Mouse (Mus musculus) erythroid progenitor cell, adult 5-6 weeks (primary cell): ENCODE data around the gene Mc1r. TPM values are rescaled to one million over a fixed set of nuclear protein-coding genes. Genes with fewer than 3 reads are reported as not detected.
A peak's percentile ranks its signal among the peaks of the same experiment; 100 is the strongest.

Source experiments
- ATAC-seq: replicated peaks from 2 replicates; pipeline ENCODE4 v1.8.0; 2016; ENCODE audit warnings: moderate number of reproducible peaks, mild to moderate bottlenecking, moderate TSS enrichment, inconsistent platforms; ENCODE audit not compliant: poor library complexity, low FRiP score, severe bottlenecking
- total RNA-seq, 2 experiments: library from RNA; stranded (forward) in 1 of 2; stranded (reverse) in 1 of 2; fragments of 150-400 nt in 1 of 2; fragments of 186-747, 209-891 nt in 1 of 2; gene quantifications; 2 replicates each; pipeline versions ENCODE4 v1.2.3 to v1.2.4; 2015 to 2017; ENCODE audit warnings: low replicate concordance in 2 of 2

Mc1r gene
- total RNA-seq (2015; ENCODE audit: low replicate concordance) (not detected in 2 replicates), total RNA-seq (2017; ENCODE audit: low replicate concordance) (not detected in 2 replicates)

GRCm38 (mm10) chr8:123406786-123407185, at the start of gene Mc1r:
Gene Mc1r (plus strand): TSS chr8:123407107.
- ATAC-seq = peak; percentile 56; the same call in 1 of the 2 replicates

GRCm38 (mm10) chr8:123361082-123361739, 45.7 kb upstream of the Mc1r start:
- peak; percentile 72 for ATAC-seq

- peak; percentile 82 for ATAC-seq
Observed at GRCm38 (mm10) chr8:123373403-123374238, 33.3 kb upstream of the Mc1r start, which contains the start of gene Tcf25. Gene Tcf25 (plus strand): TSS chr8:123373753.

- peak; percentile 88 for ATAC-seq
Observed at GRCm38 (mm10) chr8:123374239-123374578, 32.7 kb upstream of the Mc1r start.

GRCm38 (mm10) chr8:123375701-123376100, 31.2 kb upstream of the Mc1r start:
- no peak for ATAC-seq

- ATAC-seq = no peak
Observed at GRCm38 (mm10) chr8:123376106-123376505, 30.8 kb upstream of the Mc1r start.

- ATAC-seq = no peak
Observed at GRCm38 (mm10) chr8:123381711-123382110, 25.2 kb upstream of the Mc1r start.

- ATAC-seq = no peak
Observed at GRCm38 (mm10) chr8:123382516-123382915, 24.4 kb upstream of the Mc1r start.

- no peak for ATAC-seq
Observed at GRCm38 (mm10) chr8:123384883-123385540, 21.9 kb upstream of the Mc1r start.

- no peak for ATAC-seq
Observed at GRCm38 (mm10) chr8:123387041-123387440, 19.9 kb upstream of the Mc1r start.

GRCm38 (mm10) chr8:123387801-123388200, 19.1 kb upstream of the Mc1r start:
- no peak for ATAC-seq

GRCm38 (mm10) chr8:123389026-123389425, 17.9 kb upstream of the Mc1r start:
- ATAC-seq = no peak

- no peak for ATAC-seq
Observed at GRCm38 (mm10) chr8:123398308-123398707, 8.6 kb upstream of the Mc1r start.

- no peak for ATAC-seq
Observed at GRCm38 (mm10) chr8:123401936-123402335, 5.0 kb upstream of the Mc1r start.

GRCm38 (mm10) chr8:123402730-123403326, 4.1 kb upstream of the Mc1r start:
- ATAC-seq = no peak

- no peak for ATAC-seq
Observed at GRCm38 (mm10) chr8:123404521-123404920, 2.4 kb upstream of the Mc1r start.

GRCm38 (mm10) chr8:123407612-123408011, 705 bp downstream of the Mc1r start:
- ATAC-seq = no peak

- ATAC-seq = peak; percentile 76
Observed at GRCm38 (mm10) chr8:123408586-123409544, 2.0 kb downstream of the Mc1r start.

GRCm38 (mm10) chr8:123410049-123410587, 3.2 kb downstream of the Mc1r start:
- ATAC-seq = no peak
